Mouse (Mus musculus) adrenal gland, postnatal 14 days (tissue): ENCODE results near the gene Cldn17. TPM values are rescaled to one million over a fixed set of nuclear protein-coding genes. Genes with fewer than 3 reads are reported as not detected.

Experiments
- DNase-seq: peaks from one replicate; pipeline ENCODE4 v3.0.0; 2021; ENCODE audit warnings: mixed read lengths
- long read RNA-seq, 2 experiments: library from polyadenylated mRNA; stranded (forward); transcript quantifications; one replicate each; pipeline ENCODE4 v2.0.0; 2021
- total RNA-seq: library from RNA; stranded (reverse); gene quantifications from 2 replicates; pipeline ENCODE4 v1.2.3, GENCODE M21; 2021

Cldn17 gene
- total RNA-seq, result not detected in 2 replicates
- long read RNA-seq, experiment 1, result 0 reads
- long read RNA-seq, experiment 2, result 0 reads

DNA sequence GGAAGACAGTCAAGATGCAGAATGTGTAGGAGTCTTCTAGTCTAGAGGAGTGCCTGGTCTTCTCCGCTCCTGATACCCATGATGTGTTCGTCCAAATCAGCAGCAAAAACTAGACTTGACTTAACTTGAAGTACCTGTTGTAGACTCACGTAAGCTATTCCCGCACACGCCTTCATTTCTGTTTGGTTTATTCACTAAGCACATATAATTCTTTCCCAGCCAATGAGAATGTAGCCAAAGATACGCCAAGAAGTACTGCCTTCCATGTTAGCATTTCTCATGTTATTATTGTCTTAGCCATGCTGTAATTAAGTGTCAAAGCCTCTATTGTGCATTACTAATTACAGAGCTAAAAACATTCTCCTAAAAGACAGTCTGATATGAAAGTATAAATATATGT, at the start of gene Cldn17:
Cldn17 (minus strand) TSS at position 101 of the 400 bp plus-strand sequence.
- no peak for DNase-seq

DNA sequence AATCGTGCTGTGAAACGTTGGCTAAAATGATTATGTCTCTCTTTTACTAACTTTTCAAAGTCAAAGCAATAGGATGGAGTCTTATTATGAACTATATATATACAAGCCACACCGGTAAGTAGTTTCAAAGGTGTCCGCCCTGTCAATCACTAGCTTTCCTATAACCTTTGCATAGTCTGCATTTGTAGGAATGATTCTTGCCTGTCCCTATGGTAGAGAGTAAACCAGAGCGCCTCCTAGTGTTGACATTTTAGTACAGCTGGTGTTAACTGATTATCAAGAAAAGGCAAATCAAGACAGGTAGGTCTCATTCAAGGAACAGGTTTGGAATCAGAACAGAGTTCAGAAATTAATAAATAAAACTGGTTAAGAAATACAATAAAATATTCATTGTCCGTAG, 35.7 kb upstream of the Cldn17 start:
- peak; percentile 14 for DNase-seq

DNA sequence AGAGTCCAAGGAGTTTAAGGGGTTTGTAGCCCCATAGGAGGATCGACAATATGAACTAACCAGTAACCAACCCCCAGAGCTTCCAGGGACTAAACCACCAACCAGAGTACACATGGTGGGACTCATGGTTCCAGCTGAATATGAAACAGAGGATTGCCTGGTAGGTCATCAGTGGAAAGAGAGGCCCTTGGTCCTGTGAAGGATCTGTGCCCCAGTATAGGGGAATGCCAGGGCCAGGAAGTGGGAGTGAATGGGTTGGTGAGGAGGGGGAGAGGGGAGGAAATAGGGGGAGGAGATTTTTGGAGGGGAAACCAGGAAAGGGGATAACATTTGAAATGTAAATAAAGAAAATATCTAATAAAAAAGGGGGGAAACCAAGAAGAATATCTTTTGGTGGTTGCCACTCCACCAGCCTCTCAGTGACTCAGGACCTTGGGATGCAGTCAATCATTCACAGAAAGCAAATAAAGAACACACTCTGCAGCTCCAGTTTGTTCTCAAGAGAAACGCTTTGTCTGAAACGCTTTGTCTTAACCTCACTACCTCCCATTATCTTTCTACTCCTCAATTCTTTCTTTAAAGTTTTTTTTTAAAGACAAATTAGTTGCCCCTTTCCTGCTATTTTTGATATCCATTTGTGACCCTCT, 33.2 kb upstream of the Cldn17 start:
- DNase-seq, result no peak

DNA sequence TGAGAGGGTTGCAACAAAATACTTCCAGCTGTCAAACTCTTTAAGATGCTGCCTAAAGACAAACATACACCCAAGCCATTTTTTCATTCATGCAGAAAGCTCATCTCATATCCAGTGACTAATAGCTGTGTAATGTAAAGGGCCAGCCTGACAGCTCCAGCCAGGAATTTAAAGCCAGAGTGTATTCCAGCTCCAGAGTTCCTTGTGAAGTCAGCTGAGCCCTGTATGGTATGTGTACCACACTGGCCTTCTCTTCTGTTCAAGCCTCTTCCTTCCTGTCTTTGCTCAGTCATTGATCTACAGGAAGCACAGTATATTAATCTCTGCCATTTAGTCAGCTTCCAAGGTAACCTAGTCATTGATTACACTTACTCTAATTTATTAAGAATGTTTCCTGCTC, 4.6 kb upstream of the Cldn17 start:
- no peak for DNase-seq

DNA sequence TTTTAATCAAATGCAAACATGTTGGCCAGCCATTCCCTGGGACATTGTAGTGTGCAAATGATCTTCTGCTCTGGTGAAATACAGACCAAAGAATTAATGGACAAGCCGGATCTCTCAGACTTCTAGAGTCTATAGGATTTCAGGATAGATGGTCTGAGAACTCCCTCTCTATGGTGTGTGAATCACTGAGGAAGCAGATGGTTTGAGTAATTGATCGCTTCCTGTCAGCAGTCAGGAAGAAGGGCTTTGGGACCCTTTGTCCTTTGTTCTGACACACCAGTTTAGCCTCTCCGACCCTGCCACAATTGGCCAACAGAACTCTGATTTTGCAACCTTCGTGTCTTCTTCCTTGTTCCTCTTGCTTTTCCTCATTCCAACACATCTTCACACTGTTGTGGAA, 1.4 kb upstream of the Cldn17 start:
- no peak for DNase-seq

DNA sequence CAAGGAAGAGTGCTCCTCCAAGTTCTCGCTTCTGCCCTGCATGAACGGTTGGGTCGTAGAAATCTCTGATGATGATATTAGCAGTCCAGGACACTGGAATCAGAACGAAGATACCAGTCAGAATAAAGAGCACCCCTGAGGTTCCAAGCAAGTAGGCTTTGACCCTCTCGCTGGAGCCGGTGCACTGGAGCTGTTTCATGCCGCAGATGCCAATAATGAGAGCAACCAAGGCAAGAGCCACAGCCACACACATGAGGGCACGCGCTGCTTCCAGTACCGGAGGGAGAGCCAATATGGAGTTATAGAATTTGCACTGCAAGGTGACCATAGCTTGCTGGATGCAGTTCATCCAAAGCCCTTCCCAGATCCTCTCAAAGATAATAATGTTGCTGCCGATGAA, 440 bp downstream of the Cldn17 start:
- DNase-seq, result no peak

DNA sequence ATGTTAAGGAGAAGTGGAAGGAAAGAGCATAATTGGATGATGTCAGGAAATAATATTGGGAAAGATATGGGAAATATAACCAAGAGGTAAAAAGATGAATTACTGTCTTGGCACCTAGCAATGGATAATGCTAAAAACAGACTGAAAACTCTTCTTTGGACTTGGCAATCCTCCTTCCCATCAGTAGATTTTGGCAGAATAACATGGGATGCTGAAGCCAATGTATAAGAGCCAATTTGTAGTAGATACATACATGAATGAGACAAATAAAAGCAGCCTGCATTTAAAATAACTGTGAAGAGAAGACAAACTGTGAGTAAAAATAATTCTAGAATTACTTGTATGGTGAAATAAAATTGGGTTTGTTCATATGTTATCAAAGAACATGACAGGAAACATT, 18.7 kb downstream of the Cldn17 start:
- DNase-seq, result no peak

DNA sequence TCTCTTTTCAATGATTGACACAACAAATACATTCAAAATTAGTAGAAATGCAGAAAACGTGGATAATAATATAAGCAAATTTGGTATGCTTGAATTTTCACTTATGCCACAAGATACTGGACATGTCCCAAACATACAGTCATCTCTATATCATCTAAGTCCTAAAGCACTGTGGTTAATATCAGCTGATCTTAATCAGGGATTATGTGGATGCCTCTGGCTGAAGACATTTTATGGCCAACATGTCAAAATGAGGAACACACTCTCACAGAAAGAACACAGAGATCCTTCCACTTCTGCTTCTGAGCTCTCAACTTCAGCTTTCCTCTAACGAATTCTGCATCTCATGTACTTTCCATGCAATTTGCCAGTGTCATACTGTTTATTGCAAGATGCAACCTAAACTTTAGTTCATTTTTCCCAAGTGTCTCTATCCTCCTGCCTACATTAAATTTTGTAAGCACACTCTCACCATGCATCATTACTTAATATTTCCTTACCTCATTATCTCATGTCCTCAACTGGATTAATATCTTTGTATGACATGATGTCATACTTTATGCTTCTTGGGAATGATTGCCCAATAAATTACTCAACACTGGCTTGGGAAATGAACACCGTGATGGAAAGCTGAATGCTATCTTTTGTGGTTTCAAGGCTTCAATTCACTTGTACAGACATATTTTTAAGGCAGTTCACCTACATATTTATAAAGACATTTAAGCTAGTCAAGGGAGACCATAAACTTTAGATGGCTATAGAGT, 26.6 kb downstream of the Cldn17 start:
- DNase-seq, result no peak

DNA sequence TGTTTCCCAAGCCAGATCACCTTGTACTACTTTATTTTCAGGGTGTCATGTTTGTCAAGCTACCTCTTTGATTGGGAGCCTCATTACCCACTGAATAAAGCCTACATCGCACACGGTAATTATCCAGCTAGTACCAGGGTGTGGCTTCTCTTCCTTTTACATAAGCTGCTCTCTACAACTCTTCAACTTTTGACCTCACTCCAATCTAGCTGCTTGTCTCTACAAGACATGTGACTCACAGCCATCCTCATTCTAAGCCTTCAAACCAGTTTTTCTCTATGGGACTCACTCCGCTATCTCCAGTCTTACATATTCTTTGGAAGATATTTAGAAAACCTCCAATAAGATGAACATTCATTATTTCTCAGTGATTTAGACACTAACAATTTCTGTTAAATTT, 43.5 kb downstream of the Cldn17 start:
- DNase-seq, result no peak

Other genes with a start within 250 kb of the Cldn17 start
- not detected in 2 replicates for gene Grik1, start 216.7 kb downstream of the Cldn17 start, total RNA-seq
- not detected in 2 replicates for gene Cldn8, start 56.2 kb upstream of the Cldn17 start, total RNA-seq
- gene Krtap24-1, start 105.3 kb upstream of the Cldn17 start, total RNA-seq, result not detected in 2 replicates
- gene 2310079G19Rik, start 120.7 kb upstream of the Cldn17 start, total RNA-seq, result not detected in 2 replicates
- gene Krtap26-1, start 140.8 kb upstream of the Cldn17 start, total RNA-seq, result not detected in 2 replicates
- gene Krtap27-1, start 164.7 kb upstream of the Cldn17 start, total RNA-seq, result not detected in 2 replicates
- gene 2310061N02Rik, start 201.0 kb upstream of the Cldn17 start, total RNA-seq, result not detected in 2 replicates
- not detected in 2 replicates for gene Krtap13-1, start 221.9 kb upstream of the Cldn17 start, total RNA-seq
- gene Krtap13, start 244.7 kb upstream of the Cldn17 start, total RNA-seq, result not detected in 2 replicates